Mouse (Mus musculus) small intestine, adult 2 months (tissue): Measurements from ENCODE around the gene Gm12216.

ENCODE experiments used
- CTCF ChIP-seq: fragments of 200-500 bp; IDR thresholded peaks from 2 replicates; pipeline ENCODE4 v1.5.1; 2012; ENCODE audit warnings: low read depth, mild to moderate bottlenecking, control low read depth, inconsistent platforms, low read length, moderate library complexity, mixed read lengths; ENCODE audit not compliant: insufficient replicate concordance, insufficient read length; ENCODE audit errors: extremely low read depth
- POLR2A ChIP-seq: fragments of 200-500 bp; IDR thresholded peaks from 2 replicates; pipeline ENCODE4 v1.6.1; 2012; ENCODE audit warnings: low read depth, mild to moderate bottlenecking, control low read depth, inconsistent platforms, low read length, moderate library complexity

GRCm38 (mm10) chr11:53749716-53750352 lies 109.2 kb downstream of the Gm12216 start:
- TF ChIP-seq CTCF (no peak), POLR2A (no peak)
